Mouse (Mus musculus) megakaryocyte progenitor cell, adult 5-6 weeks (primary cell): ENCODE results near the gene Slc35d3. TPM values are rescaled to one million over a fixed set of nuclear protein-coding genes. Genes with fewer than 3 reads are reported as not detected.

Experiments used
- ATAC-seq: replicated peaks from 2 replicates; pipeline ENCODE4 v1.8.0; 2016; ENCODE audit warnings: mild to moderate bottlenecking, moderate TSS enrichment, inconsistent platforms; ENCODE audit not compliant: poor library complexity
- total RNA-seq, 2 experiments: library from RNA; stranded (forward) in 1 of 2; stranded (reverse) in 1 of 2; fragments of 157-497, 149-512 nt in 1 of 2; fragments of 200-1000 nt in 1 of 2; gene quantifications; 2 replicates each; pipeline versions ENCODE4 v1.2.3 to v1.2.4; 2015 to 2017

Slc35d3 gene
- total RNA-seq, 2 experiments from 2014 or later: 1.1 TPM; not detected in 1

- no peak for ATAC-seq
Measured at GRCm38 (mm10) chr10:19835887-19836710, 15.2 kb downstream of the Slc35d3 start.

DNA sequence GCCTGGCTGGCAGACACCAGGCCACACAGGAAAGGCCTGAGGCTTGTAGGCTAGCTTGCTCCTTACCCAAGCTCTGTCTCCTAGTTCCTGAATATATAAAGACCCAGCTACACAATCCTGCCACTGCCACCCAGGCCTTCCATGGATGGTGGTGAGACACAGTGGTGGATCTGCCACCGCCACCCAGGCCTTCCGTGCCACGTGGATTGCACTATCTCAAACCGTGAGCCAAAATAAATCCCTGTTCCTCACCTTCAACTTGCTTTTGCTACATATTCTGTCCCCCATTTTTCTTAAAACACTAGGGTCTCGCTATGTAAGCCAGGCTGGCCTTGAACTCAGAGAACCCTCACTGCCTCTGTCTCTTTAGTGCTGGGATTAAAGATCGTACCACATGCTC, 17.0 kb downstream of the Slc35d3 start:
- no peak for ATAC-seq

- no peak for ATAC-seq
Measured at GRCm38 (mm10) chr10:19831072-19831849, 20.0 kb downstream of the Slc35d3 start.

DNA sequence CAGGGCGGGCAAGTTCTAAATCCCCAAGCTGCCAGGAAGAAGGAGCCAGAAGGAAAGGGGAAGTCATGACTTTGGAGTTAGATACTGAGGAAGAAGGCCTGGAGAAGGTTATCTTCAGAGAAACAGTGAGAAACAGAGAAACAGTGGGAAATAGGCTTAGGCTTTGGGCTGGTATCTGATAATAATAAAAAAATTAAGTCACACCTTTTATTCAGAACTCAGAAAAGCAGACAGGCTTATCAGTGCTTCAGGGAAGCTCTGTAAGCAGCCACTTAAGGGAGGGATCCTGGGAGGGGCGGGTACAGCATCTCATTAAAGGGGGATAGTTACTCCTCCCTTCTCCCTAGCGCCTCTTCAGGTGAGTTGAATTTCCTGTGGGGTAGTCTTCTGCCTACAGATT, 30.3 kb downstream of the Slc35d3 start:
- ATAC-seq: peak; percentile 50; the same call in 1 of the 2 replicates

DNA sequence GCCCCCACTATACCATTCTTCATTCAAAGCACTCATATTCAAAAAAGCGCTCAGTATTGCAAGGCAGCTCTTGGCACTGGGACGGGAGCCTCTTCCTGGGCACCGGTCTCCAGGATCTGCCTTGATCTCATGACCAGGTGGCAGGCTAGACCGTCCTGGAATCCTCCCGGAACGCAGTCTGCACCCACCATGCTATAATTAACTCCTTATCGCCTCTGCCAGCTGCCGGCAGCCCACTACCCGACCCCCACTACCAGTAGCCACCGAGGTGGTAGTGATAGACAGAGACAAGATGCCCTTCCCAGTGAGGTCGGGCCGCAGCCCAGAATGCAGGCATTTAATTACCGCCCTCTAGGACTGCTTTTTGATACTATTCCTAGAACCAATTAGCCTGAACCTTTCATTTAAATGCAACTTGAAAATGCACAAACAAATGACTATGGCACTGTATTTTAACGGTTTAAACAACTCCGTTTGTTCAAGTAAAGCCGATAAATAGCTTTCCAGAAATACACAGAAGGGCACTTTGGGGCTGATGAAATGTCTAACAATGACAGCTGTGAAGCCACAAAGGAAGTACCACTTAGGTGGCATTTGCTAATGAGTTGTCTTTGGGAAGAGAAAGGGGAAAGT, 32.4 kb downstream of the Slc35d3 start:
- 0 out of 2 replicates have a peak, but pooled peaks have one; percentile 16 for ATAC-seq

DNA sequence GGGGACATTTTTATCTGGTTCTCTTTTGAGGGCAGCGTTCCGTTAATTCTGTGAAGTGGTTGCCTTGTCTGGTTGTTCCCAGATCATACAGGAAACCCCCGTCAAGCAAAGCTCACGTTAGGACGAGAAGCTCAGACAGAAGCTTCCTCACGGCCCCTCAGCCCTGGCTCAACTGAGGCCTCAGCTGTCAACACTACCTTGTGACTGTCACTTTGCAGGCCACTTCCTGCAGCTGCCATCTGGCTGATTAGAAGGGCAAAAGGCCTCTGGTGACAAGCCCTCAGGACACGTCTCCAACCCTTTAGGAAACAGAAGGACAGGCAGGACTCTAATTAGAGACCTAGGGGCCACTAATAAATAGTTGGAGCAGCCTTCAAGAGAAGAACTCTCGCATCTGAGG, 35.9 kb downstream of the Slc35d3 start:
- ATAC-seq: peak; percentile 74

GRCm38 (mm10) chr10:19811436-19812172, 39.7 kb downstream of the Slc35d3 start:
- peak; percentile 67 for ATAC-seq

- peak; percentile 80 for ATAC-seq
Measured at GRCm38 (mm10) chr10:19804763-19805162, 46.5 kb downstream of the Slc35d3 start.

GRCm38 (mm10) chr10:19802958-19803357, 48.3 kb downstream of the Slc35d3 start:
- ATAC-seq: peak; percentile 60

Other genes starting within 250 kb of the Slc35d3 start
- 4.3 and 4.6 TPM in 2 replicates for gene Il22ra2, start 229.5 kb downstream of the Slc35d3 start, total RNA-seq (2015)
- gene Il22ra2, start 229.5 kb downstream of the Slc35d3 start, total RNA-seq (2017): 3.2 and 7.7 TPM in 2 replicates
- gene Il20ra, start 138.9 kb downstream of the Slc35d3 start, total RNA-seq (2015): 0.25 TPM in 1 of 2 replicates, not detected in the other
- gene Il20ra, start 138.9 kb downstream of the Slc35d3 start, total RNA-seq (2017): 0.14 and 0.67 TPM in 2 replicates
- 44.3 and 56.4 TPM in 2 replicates for gene Pex7, start 56.2 kb upstream of the Slc35d3 start, total RNA-seq (2015)
- gene Pex7, start 56.2 kb upstream of the Slc35d3 start, total RNA-seq (2017): 24.8 and 29.7 TPM in 2 replicates
- 15.4 and 16.5 TPM in 2 replicates for gene Map3k5, start 83.0 kb upstream of the Slc35d3 start, total RNA-seq (2015)
- gene Map3k5, start 83.0 kb upstream of the Slc35d3 start, total RNA-seq (2017): 16.0 and 17.9 TPM in 2 replicates